Mouse (Mus musculus) ZHBTc4 (cell line): ENCODE data around the gene Tmprss13.

Experiments
- DNase-seq: peaks from one replicate; pipeline ENCODE4 v3.0.0-alpha.2; 2011; ENCODE audit warnings: low read depth, low spot score

Tmprss13 gene

DNA sequence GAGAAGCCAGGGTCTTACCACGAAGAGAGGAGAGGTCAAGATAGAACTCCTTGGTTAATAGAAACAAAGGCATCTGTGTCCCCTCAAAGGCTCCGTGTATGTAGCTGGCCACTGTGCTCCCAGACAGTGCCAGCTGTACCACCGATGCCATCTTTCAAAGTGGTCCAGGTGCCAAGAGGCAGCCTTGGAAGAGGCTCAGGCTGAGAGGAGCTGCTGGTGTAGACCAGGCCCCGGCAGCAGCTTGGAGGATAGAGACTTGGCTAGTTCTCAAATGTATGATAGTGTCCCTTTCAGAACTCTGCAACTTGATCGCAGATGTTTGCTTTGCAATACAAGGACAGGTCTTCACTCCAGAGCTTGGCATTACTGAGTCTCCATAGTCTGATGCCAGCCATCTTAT lies 63.4 kb downstream of the Tmprss13 start:
- DNase-seq: no peak

DNA sequence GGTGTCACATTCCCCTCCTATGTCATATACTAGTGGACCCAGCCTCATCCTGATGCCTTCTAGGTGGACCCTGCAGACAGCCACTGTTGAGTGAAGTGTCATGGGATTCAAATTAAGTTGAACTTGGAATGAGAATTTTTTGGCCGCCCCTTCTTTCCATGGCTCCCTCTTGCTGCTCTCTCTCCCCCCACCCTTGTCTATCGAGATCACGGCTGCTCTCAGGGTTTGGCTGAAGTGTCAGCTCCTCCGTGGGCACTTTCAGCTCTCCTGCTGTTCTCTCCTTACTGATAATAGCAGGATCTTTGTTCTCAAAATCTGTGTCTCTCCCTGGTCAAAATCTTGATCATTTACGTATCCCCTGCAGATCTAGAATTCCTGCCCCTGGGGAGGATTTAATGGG lies 63.9 kb downstream of the Tmprss13 start:
- no peak for DNase-seq

- no peak for DNase-seq
Measured at GRCm38 (mm10) chr9:45383883-45384282, 65.0 kb downstream of the Tmprss13 start.

DNA sequence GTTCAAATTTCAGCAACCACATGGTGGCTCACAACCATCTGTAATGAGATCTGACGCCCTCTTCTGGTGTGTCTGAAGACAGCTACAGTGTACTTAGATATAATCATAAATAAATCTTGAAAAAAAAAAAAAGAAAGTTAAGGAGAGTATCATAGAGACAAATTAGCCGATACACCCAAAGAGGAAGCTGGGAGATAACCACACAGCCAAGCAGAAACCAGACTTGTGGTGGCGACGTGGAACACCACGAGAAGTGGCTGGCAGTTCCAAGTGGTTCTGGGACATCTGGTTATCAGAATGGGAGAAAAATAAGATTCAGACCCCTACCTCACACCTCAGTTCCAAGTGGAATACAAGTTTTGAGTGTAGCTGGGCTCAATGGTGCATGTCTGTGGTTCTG lies 67.8 kb downstream of the Tmprss13 start:
- DNase-seq: no peak

DNA sequence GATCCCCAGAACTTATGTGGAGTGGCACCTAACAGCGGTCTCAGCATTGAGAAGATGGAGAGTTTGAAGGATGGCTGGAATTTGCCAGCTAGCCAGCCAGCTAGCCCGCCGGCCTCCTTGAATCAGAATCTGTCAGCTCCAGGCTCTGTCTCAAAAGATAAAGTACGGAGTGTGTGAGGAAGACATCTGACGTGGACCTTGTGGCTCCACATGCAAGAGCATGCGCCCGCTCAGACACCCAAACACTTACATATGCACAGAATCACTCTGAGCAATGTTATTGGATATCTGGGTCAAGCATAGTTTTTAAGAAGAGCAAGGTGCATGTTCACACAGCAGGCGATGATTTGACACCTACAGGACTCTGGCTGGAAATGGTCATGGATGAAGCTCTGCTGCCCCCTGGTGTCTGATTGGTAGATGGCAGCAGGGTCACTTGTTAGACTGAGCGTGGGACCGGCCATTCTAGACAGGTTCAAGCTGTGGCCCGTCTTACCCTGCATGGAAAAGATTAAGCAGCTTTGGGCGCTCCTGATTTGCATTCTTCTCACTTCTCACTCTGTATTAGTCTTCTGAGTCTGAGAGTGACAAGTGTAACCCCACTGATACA lies 69.6 kb downstream of the Tmprss13 start:
- peak; percentile 91 for DNase-seq

GRCm38 (mm10) chr9:45389596-45389995 lies 70.7 kb downstream of the Tmprss13 start:
- no peak for DNase-seq

DNA sequence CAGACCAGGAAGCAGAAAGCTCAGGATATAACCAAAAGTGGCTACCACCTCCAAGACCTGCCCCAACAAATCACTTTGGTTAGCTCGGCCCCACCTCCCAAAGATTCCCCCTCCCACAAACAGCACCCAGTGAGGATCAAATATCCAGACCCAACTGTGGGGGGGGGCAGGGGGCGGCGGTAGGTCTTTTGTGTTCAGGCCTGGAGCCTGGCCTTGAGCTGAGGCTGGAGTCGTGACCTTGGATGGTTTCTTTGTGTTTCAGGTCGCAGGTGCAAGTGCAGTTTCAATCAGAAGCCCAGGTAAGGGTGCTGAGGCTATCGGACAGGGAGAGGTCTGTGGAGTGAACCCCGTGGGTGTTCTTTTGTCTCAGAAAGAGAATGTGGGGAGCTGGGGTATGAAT lies 72.4 kb downstream of the Tmprss13 start:
- peak; percentile 84 for DNase-seq

GRCm38 (mm10) chr9:45395218-45395617 lies 76.3 kb downstream of the Tmprss13 start:
- no peak for DNase-seq

DNA sequence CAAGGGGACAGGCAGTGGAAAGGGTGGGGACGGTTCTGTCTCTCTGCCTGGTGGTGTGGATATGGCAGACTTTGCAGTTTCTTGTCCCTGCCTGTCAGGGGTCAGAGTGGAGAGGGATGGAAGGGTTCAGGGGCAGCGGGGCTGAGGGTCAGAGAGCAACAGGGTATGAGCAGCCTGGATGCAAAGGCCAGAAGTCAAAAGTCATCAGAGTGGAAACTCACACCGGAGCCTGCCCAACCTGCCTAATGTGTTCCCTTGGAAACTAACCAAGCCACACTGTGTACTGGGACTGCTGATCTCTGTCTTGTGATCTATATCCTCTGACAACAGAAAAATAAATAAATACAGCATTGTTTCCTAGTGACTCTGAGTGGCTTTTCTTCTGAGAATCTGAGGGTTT lies 76.9 kb downstream of the Tmprss13 start:
- DNase-seq: no peak
